Mouse (Mus musculus): ENCODE results near the gene Stambpl1.

GRCm38 (mm10) chr19:34191645-34192007, 403 bp upstream of the Stambpl1 start:
- TF ChIP-seq CTCF (IDR thresholded peaks at IDR 0.05; ENCODE audit: low read depth) (no peak), EP300 (IDR thresholded peaks at IDR 0.05; ENCODE audit: low read depth) (no peak)
